Mouse (Mus musculus) megakaryocyte progenitor cell, adult 5-6 weeks (primary cell): ENCODE measurements around the gene Col4a1. TPM values are rescaled to one million over a fixed set of nuclear protein-coding genes. Genes with fewer than 3 reads are reported as not detected.

Experiments used
- ATAC-seq: replicated peaks from 2 replicates; pipeline ENCODE4 v1.8.0; 2016; ENCODE audit warnings: mild to moderate bottlenecking, moderate TSS enrichment, inconsistent platforms; ENCODE audit not compliant: poor library complexity
- total RNA-seq, 2 experiments: library from RNA; stranded (forward) in 1 of 2; stranded (reverse) in 1 of 2; fragments of 157-497, 149-512 nt in 1 of 2; fragments of 200-1000 nt in 1 of 2; gene quantifications; 2 replicates each; pipeline versions ENCODE4 v1.2.3 to v1.2.4; 2015 to 2017

The Col4a1 gene
- total RNA-seq, 2 experiments from 2014 or later: 0.08 to 0.32 TPM

DNA sequence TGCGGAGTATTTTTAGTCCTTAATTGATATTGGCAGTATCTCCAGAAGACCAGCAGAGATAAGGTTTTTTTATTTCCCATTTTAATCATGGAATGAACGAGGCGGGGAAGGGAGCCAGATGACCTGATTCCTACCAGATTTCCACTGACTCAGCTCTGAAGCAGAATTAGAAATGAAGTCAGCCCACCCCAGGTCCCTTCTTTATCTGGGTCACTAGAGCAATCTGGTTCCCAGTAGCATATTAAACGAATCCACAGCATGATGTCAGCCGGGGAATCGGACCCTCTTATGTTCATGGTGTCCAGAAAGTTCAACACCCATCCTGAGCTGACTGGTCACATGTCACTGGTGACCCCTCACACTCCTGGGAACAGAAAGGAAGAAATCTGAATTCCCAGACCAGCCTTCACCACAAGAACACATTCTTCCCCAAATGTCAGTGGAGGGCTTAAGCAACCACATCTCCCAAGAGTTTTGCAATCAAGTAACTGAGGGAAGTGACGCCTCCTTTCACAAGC is 63.0 kb downstream of the Col4a1 start:
- peak; percentile 90 for ATAC-seq

DNA sequence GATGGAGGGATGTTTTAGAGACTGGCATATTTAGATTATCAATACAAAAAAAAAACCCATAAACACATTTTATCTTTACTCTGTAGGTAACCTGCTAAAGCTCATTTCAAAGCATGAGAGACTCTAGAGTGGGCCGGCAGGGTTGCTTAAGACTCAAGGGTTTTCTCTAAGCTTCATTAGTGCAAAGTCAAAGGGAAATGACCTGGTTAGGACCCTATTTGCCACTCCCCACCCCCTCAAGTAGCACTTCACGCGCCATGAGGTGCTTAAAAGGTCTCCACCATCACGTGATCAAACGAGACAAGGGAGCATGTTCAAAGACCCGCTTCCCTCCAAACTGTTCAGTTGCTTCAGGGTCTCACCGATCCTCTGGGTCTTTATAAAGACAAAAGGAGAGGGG is 63.9 kb downstream of the Col4a1 start:
- no peak for ATAC-seq

DNA sequence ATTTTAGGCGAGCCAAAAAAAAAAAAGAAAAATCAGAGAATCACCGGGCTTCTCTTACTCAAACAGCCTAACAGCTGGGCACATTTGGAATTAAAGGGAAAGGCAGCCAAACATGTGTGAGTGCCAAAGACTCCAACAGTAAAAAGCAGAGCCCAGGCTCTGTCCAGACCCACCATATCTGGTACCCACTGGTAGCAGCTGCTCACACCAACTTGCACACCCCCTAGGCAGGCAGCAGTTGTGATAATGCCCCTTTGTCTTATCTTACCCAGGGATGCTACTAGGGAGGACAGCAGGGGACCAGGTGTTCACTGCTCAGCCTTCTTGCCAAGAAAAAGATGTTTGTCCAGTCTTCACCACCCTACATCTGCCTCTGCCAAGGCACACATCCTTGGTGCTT is 71.1 kb downstream of the Col4a1 start:
- ATAC-seq: no peak

DNA sequence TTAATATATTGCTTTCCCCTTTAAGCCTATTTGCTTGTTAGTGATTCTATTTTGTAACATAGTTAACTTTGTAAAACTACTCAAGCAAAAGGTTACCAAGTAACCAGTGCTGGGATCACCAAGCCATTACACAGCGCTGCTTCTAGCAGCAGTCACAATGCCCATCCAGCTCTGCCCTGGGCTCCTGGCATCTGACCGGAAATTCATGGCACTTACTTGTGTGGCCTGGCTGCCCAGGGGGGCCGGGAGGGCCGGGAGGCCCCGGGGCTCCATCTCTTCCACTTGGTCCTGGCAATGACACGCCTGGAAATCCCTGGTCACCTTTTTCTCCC is 77.8 kb downstream of the Col4a1 start:
- ATAC-seq: no peak

DNA sequence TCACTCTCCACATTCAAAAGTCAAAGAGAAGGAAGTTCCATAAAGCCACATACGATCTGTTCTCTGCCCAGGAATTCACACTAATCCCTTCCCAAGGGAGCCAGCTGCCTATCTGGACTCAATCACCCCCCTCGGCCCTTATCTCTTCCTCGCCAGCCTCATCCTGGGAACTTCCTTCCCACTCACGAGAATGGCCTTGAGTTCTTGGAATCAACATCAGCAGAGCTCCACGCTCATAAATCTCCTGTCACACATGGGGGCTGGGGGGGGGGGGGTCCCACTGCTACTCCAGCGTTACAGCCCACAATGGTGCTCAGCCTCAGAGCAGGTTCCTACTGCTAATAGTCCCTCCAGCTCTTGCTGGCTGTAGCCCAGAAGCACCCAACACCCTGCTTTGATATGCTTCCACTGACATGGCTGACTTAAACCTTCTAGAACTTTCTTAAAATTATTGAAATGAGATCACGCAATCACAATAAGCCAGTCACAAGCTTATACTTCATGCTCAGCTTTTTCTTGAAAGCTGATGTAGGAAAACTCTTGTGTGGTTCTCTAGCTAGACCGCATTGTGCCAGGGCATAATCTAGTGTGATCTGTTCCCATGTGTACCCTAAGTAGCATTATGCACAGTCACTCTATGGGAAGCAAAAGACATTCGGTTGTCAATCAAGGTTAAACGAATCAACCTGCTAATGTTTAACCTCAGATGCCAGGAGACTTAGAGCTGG is 78.3 kb downstream of the Col4a1 start:
- ATAC-seq: no peak

DNA sequence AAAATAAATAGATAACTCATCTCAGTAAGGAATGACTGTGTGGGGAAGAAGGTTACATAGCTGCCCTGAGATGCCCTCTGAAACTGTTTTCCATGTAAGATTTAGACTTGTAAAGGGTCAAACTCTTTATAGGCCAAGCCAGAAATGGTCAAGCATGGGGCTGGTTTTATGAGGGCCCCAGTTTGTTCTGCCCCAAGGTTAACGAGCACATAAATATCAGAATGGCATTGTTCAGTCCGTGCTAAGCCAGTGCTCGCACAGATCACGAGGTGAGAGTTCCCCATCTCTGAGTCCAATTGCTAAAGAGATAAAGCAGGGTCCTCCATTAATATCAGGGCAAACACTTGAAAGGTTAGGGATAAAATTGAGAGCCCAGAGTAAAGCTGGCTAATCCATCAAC is 79.6 kb downstream of the Col4a1 start:
- no peak for ATAC-seq

DNA sequence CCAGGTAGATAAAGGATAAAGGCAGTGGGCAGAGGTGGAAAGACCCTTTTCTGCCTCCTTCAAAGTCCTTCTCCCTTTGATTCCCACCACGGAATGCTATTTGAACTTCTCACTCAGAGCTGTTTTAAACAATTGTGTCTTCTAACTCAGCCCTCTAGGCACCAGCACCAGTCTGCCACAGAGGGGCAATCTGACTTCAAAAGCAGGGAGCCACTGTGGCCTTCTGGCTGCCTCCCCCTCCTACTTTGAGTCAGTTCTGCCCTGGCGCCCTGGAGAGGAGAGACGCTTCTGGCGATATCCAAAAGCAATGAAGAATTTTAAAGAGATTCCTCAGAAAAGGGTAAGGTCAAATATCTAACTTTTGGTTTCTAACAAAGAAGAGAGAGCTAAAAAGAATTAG is 82.3 kb downstream of the Col4a1 start:
- ATAC-seq: no peak

DNA sequence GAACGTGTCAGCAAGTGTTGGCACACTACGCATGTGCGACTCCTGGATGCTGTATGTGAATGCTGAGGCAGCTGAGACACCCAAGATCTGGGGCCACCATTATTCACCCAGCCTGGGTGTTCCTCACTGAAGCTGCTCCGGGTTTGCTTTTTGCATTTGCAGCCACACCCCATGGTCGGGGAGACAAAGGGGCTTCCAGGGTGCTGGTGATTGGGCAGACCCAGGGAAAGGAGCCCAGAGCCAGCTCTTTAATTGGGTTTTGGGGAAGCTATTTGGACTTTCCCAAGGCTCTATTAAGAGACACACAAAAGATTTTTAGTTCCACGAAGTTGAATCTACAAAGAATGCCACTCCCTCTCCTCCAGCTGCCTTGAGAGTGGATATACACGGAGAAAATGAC is 85.2 kb downstream of the Col4a1 start:
- no peak for ATAC-seq

DNA sequence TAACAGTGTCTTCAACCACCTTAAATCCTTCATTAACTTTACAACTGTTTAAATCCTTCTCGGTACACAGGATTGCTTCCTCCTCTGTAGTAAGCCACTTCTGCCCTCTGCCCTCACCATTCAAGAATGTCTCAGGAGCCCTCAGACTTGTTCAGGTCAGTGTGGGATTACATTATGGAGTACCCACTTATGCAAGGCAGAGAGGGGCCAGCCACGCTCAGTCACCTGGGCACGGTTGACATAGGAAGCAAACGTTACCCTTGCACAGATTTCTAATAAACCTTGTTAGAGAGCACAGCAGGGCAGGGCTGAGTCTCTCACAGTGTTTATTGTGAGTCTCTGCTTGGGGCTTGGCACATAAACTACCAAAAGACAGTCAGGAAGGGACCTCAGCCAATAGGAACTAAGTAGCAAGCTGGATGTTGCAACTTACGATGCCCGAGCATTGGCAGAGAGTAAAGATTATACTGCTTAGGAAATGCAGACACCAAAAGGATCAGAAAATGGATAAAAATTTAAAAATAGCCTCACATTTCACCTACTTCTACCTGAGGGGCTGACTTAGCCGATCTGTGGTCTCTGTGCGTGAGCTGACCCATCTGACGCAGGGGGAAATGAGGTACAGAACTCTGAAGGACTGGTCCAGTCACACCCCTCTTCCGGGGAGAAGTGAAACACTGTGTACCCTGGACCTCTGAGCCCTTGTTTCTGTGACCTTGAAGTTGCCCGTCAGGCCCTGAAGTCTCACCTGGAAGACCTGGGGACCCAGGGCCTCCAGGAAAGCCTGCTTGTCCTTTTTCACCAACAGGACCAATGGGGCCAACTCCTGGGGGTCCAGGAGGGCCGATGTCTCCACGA is 86.8 kb downstream of the Col4a1 start:
- peak; percentile 42; the same call in 1 of the 2 replicates for ATAC-seq

DNA sequence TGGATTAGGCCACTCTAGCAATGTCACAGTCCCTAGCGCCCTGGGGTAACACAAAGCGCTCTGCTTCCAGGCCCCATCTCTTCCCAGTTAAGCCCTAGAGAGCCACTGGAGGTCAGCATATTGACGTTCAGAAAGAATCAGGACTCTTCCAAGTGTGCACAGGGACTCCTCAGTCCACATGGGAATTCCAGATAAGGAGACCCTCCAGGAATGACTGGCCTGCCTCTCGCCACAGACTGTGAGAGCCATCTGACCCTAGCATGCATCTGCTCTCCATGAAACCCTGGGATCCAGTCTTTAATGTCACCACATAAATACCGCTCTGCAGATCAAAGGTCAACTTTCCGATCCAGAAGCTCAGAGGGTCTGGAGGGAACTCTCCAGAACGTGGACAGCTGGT is 88.4 kb downstream of the Col4a1 start:
- ATAC-seq: no peak

DNA sequence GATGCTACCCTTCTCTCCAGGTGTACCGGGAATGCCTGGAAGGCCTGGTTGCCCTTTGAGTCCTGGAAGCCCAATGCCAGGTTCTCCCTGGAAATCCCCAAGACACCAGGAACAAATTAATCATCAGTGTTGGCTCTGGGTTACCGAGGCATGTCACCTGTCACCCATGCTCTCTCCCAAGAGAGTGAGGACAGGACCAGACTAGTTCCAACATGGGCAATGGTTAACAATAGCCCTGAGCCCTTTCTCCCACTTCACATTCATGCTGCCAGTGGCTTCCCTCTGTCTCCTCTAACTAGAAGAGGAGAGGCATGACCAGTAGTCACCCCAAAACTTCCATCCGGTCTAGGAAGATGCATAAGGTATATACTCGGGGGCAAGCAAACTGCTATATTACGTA is 91.3 kb downstream of the Col4a1 start:
- no peak for ATAC-seq

DNA sequence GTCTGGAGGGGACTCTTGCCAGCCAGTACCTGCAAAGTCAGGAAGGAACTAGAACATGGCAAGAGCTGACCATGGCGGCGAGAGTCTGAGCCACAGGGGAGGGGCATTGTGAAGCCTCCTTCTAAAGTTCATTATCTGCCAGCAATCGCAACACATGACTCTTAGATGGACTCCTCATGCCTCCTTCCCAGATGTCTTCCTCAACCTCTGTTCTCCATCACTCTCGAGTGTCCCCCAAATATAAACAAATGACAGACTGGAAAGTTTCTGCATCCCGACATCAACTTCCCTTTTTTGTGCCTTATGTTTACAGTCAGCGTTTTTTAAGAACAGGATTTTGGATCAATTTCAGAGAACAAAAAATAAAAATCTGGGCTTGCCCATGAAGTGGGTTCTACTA is 93.3 kb downstream of the Col4a1 start:
- ATAC-seq: 0 out of 2 replicates have a peak, but pooled peaks have one; percentile 10

DNA sequence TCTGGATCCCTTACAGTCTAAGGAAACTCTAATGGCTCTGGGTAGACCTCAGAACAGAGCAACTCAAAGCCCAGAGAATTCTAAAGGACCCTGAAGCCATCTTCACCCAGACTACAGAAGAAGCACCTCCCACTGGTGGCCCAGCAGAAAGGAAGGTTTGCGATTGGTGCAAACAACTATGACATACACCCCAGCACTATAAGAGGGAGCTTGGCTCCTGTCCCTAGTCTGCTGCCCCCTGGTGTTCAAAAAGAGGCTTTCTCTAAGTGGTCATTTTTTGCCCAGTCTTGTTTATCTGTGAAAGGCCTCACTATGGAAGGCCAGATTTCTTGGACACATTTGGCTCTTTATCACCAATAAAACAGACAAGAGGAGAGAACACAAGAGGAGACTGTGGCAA is 97.4 kb downstream of the Col4a1 start:
- peak; percentile 99 for ATAC-seq

DNA sequence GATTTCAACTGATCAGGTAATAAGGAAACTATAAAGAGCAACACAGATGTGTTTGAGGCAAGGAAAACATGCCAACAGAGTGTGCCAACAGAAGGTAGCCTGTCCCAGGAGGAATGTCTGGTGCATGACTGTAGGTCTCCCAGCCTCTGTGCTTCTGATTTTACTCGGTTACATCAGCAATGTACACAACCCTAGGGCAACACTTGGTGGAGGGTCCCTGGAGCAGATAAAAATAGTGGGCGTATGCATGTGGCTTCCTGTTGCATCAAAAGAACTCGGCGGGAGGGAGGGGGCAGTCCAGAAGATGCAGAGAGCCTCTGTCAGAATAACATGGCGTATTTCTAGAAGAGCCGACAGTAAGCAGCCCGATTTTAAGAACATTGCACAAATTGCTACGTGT is 106.1 kb downstream of the Col4a1 start:
- ATAC-seq: peak; percentile 51; the same call in 1 of the 2 replicates

DNA sequence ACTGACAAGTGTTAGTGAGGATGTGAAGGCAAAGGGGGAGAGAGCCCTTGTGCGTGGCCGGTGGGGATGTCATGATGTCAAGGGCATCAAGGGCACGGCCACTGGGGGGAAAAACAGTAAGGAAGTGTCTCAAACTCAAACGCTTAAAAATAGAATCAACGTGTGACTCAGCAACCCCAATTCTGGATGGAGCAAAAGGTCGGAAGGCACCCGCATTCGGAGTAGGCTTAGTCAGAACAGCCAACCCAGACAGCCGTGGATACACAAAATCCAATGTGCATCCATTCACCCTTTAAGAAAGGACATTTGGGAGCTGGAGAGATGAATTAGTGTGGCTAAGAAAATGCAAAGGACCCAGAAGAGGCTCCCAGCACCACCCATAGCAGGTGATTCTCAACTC is 107.1 kb downstream of the Col4a1 start:
- peak; percentile 37; the same call in 1 of the 2 replicates for ATAC-seq

DNA sequence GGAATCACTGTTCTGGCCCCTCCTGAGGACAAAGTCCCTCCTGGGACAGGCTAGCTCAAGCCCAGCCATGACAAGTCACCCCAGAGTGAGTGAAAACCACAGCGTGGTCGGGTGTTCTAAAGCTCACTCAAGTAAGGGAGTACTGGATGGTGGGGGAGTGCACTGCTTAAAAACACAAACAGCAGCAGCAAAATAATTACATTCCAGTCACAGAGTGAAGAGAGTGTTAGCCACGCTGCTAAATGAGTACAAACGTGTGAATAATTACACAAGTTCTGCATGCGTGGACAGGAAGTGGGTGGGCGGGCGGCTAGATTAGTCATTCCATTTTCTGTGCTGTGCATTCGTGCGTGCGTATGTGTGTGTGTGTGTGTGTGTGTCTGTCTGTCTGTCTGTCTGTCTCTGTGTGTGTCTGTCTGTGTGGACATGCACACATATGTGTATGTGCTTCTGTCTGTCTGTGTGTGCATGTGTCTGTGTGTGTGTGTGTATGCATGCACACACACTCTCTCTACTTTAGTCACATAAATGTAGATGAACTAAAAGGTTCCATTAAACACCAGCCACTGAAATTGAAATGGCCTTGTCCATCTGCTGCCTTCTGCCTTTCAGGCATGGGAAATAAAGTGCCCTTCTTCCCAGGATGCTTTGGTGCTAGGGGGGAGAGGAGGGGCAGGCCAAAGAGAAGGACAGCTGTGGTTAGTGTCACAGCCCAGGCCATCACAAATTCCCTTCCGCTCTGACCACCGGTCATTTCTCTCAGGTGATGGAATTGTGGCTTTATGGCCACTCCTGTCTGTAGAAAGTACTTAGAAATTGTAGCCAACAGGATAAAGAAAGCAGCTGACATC is 109.1 kb downstream of the Col4a1 start:
- peak; percentile 63 for ATAC-seq

DNA sequence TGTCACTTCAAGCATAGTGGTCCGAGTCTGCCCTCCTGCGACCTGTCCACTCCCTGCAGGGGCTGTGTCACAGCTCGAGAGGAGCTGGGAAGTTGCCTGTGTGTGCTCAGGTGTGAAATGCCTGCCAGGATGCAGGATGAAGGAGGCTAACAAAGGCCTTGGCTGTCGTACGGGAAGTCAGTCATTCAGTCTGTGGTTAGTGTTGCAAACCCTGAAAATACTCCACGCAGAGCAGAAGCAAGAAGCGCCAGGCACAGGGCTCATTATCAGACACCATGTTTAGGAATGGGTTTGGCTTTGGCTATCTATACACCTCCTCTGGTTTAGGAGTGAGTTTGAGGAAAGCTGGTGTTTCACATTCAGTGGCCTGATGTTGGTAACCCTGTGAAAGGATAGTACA is 114.0 kb downstream of the Col4a1 start:
- peak; percentile 69 for ATAC-seq

DNA sequence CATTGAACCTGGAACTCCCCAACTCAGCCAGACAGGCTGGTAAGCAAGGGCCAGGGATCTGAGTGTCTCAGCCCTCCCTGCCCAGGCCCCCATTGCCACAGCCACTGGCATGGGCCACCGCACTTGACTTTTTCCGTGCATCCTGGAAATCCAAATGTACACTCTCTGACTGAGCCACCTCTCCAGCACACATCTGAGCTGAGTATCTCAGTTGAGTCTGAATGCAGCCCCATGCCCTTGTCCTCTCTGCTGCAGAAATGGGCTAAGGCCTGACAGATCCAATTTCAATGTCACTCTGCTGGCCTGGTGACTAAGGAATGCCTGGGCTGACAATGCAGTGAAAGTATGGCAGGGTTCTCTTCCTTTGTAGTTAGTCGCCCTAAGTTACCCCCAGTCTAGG is 114.6 kb downstream of the Col4a1 start:
- no peak for ATAC-seq

DNA sequence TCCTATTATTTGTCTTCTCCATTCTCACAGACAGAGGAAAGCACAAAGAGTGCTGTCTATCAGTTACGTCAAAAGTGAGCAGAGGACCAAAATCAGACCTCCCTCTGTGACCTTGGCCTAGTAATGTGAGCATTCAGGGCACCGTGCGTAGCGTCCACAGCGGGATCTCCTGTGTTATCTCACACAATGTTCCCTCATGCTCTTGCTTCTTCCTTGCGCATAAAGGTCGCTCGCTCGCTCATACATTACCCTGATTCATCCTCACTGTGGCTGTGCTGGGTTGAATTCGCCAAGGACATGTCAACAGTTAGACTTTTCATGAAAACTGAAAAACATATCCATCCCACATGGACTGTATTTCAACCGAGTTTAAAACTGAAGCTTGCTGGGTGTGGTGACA is 115.4 kb downstream of the Col4a1 start:
- ATAC-seq: no peak

DNA sequence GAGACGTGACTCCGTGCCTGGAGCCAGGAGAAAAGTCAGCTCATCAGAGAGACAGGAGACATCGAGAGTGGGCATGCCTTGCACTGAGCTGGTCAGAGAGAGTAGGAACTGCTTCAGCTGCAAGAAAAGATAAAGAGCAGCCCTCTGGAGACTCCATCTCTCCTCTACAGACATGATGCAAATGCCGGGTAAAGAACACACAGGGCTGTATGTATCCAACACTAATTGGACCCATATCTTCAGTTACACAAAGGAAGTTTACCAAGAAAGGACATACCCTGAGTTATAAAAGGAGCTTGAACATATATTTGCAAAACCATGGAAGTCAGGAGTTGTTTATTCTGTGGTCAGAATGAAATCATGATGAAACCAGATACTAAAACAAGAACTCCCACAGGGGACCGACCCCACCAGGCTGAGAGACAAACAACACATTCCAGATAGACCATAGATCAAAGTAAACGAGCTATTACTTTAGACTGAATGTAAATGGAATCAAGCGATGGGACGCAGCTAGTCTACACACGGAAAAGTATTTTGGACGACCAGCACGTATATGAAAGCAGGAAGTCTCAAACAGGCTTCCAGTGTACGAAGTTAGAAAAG is 119.8 kb downstream of the Col4a1 start:
- ATAC-seq: no peak
